Mouse (Mus musculus) hindbrain, embryonic 11.5 days (tissue): ENCODE results near the gene Hbp1. TPM values are rescaled to one million over a fixed set of nuclear protein-coding genes. Genes with fewer than 3 reads are reported as not detected.

Experiments used
- ATAC-seq: fragments of 200-750 bp; cut with Nextera tagmentation; 2 replicates; pipeline ENCODE4 v1.8.0; 2017; ENCODE audit warnings: mild to moderate bottlenecking, moderate TSS enrichment, moderate library complexity; ENCODE audit not compliant: low FRiP score
- DNase-seq: peaks from one replicate; pipeline ENCODE4 v3.0.0-alpha.2; 2015; ENCODE audit warnings: low spot score
- H3K27ac ChIP-seq: fragments of 300-500 bp; sonication (generic); 2 replicates; pipeline ENCODE4 v1.5.1; 2014; ENCODE audit warnings: mild to moderate bottlenecking, low read depth, low read length
- H3K27me3 ChIP-seq: fragments of 300-500 bp; sonication (generic); 2 replicates; pipeline ENCODE4 v1.6.1; 2014; ENCODE audit warnings: mild to moderate bottlenecking, low read length, moderate library complexity, mixed read lengths; ENCODE audit not compliant: control insufficient read depth, insufficient read depth
- H3K36me3 ChIP-seq: fragments of 300-500 bp; sonication (generic); 2 replicates; pipeline ENCODE4 v1.6.1; 2014; ENCODE audit warnings: mild to moderate bottlenecking, low read length, moderate library complexity, mixed read lengths; ENCODE audit not compliant: control insufficient read depth, insufficient read depth
- H3K4me1 ChIP-seq: fragments of 300-500 bp; sonication (generic); replicated peaks from 2 replicates; pipeline ENCODE4 v1.6.1; 2014; ENCODE audit warnings: low read length, mixed read lengths; ENCODE audit not compliant: control insufficient read depth, insufficient read depth
- H3K4me2 ChIP-seq: fragments of 300-500 bp; sonication (generic); replicated peaks from 2 replicates; pipeline ENCODE4 v1.6.1; 2014; ENCODE audit warnings: mild to moderate bottlenecking, low read depth, low read length
- H3K4me3 ChIP-seq: fragments of 300-500 bp; sonication (generic); 2 replicates; pipeline ENCODE4 v1.5.1; 2014; ENCODE audit warnings: low read depth, low read length
- H3K9ac ChIP-seq: fragments of 300-500 bp; sonication (generic); 2 replicates; pipeline ENCODE4 v1.6.1; 2014; ENCODE audit warnings: low read depth, low read length
- H3K9me3 ChIP-seq: fragments of 300-500 bp; sonication (generic); 2 replicates; pipeline ENCODE4 v1.6.1; 2016; ENCODE audit warnings: low read length; ENCODE audit not compliant: control insufficient read depth
- WGBS: fragments of 180-500 bp; shearing (Covaris S2); extraction: QIAGEN DNeasy Blood & Tissue Kit; methylation state at CpG from one replicate; pipeline ENCODE4 v1.1.7; 2014; 5-methylcytosine and 5-hydroxymethylcytosine counted together
- polyA plus RNA-seq: library from polyadenylated mRNA; unstranded; fragments of >200 nt; fragmentation: Nextera tagmentation; extraction: Ambion mirVana; gene quantifications from 2 replicates; pipeline ENCODE4 v1.2.1, GENCODE M21; 2014

Gene Hbp1
- polyA plus RNA-seq, 1 experiment from 2014 or later: 104 TPM

GRCm38 (mm10) chr12:31892771-31893170, 57.6 kb downstream of the Hbp1 start:
- Histone ChIP-seq H3K27ac (no peak overlapping the region), H3K27me3 (no peaks in the 10 kb centered on the region), H3K4me1 (no peaks in the 10 kb centered on the region), H3K9me3 (no peaks in the 10 kb centered on the region), H3K4me3 (no peak overlapping the region), H3K36me3 (no peaks in the 10 kb centered on the region), H3K9ac (no peak overlapping the region), H3K4me2 (no peak overlapping the region)
- DNase-seq: no peak
- 92% methylated on average over 7 of the region's 7 CpGs for WGBS
- no peak for ATAC-seq

- no peaks in the 10 kb centered on the region for H3K4me1 ChIP-seq
- no peaks in the 10 kb centered on the region for H3K36me3 ChIP-seq
- H3K9me3 ChIP-seq: no peaks in the 10 kb centered on the region
- H3K4me2 ChIP-seq: no peak overlapping the region
- no peaks in the 10 kb centered on the region for H3K27me3 ChIP-seq
- no peak overlapping the region for H3K27ac ChIP-seq
- ATAC-seq (no peak), DNase-seq (no peak)
- no peak overlapping the region for H3K9ac ChIP-seq
- H3K4me3 ChIP-seq: no peak overlapping the region
These were observed 58.3 kb downstream of the Hbp1 start for GRCm38 (mm10) chr12:31892079-31892478.

GRCm38 (mm10) chr12:31890685-31891084, 59.6 kb downstream of the Hbp1 start:
- DNase-seq: no peak
- ATAC-seq: no peak
- Histone ChIP-seq H3K27ac (no peak overlapping the region), H3K27me3 (no peaks in the 10 kb centered on the region), H3K4me2 (no peak overlapping the region), H3K4me3 (no peak overlapping the region), H3K4me1 (no peaks in the 10 kb centered on the region), H3K36me3 (no peaks in the 10 kb centered on the region), H3K9ac (no peak overlapping the region), H3K9me3 (no peaks in the 10 kb centered on the region)
- WGBS: 58% methylated on average over 6 of the region's 6 CpGs

DNA sequence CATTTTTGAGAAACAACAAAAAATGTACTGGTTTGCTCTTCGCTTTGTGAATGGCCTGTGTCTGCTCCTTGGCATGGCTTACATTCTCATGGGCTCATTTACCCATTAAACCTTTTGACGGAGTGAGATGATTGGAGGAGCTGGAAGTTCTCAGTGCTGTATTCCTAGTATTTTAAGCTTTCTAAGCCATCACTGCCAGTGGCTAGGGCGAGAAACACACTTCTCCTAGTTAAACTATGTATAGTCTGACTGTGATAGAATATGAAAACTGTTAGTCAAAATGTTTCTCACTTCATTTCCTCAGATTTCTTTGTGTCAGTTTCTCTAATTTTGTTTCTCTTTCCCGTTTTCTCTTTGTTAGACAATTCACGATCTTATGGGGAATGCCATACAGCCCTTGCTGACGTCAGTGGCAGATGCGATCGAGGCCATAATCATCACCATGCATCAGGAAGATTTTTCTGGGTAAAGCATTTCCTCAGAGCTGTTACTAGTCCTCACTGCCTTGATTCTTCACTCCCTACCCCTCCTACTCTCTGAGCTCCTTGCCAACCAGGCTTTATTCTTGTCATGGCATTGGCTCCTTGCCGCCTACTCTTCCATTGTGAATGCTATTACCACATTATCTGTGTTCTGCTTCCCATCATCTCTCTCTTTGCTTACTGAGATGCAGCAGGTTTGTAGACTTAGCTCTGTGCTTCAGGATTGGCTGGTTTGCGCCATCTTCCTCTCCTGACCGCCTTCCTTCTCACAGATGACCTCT, 64.3 kb downstream of the Hbp1 start:
- DNase-seq: no peak
- no peak overlapping the region for H3K4me3 ChIP-seq
- ATAC-seq: no peak
- no peak overlapping the region for H3K9ac ChIP-seq
- 94% methylated on average over 11 of the region's 11 CpGs for WGBS
- no peaks in the 10 kb centered on the region for H3K4me1 ChIP-seq
- no peak overlapping the region for H3K4me2 ChIP-seq
- no peak overlapping the region for H3K27ac ChIP-seq
- H3K9me3 ChIP-seq: no peaks in the 10 kb centered on the region
- no peaks in the 10 kb centered on the region for H3K27me3 ChIP-seq
- no peaks in the 10 kb centered on the region for H3K36me3 ChIP-seq

- Histone ChIP-seq H3K36me3 (no peaks in the 10 kb centered on the region), H3K4me3 (no peak overlapping the region), H3K27ac (no peak overlapping the region), H3K4me2 (no peak overlapping the region), H3K27me3 (no peaks in the 10 kb centered on the region), H3K4me1 (no peaks in the 10 kb centered on the region), H3K9me3 (no peaks in the 10 kb centered on the region), H3K9ac (no peak overlapping the region)
- ATAC-seq (no peak), DNase-seq (no peak)
- WGBS: 91% methylated on average over 4 of the region's 4 CpGs
These were observed 65.3 kb downstream of the Hbp1 start for GRCm38 (mm10) chr12:31885084-31885483.

- ATAC-seq: no peak
- H3K27me3 ChIP-seq: no peaks in the 10 kb centered on the region
- 88% methylated on average over 4 of the region's 4 CpGs for WGBS
These were observed 66.0 kb downstream of the Hbp1 start for GRCm38 (mm10) chr12:31884365-31884764.

DNA sequence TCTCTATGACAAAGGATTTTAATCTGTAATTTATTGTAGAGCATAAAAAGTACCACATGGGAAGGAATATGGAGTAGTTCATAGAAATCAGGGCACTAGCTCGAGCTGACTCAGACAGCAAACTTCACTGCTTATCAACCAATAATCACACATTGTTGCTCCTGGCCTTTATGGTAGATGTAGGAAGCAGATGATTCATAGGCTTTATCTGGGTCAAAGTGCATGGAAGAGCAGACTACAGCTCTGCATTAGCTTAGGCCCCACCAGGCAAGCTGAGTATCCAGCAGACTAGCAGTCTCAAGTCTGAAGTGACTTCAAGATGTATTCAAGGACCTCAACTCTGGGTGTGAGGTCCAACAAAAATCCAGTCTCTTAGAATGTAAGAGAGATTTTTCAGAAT, 67.6 kb downstream of the Hbp1 start:
- ATAC-seq (no peak), DNase-seq (no peak)
- no peak overlapping the region for H3K4me3 ChIP-seq
- H3K27me3 ChIP-seq: no peaks in the 10 kb centered on the region
- no peak overlapping the region for H3K9ac ChIP-seq
- H3K27ac ChIP-seq: no peak overlapping the region
- no peaks in the 10 kb centered on the region for H3K36me3 ChIP-seq
- H3K9me3 ChIP-seq: no peaks in the 10 kb centered on the region
- no peak overlapping the region for H3K4me2 ChIP-seq
- no peaks in the 10 kb centered on the region for H3K4me1 ChIP-seq
- WGBS: 82% methylated on average over 1 of the region's 1 CpGs

More at GRCm38 (mm10) chr12:31884365-31884764, 66.0 kb downstream of the Hbp1 start:
- Histone ChIP-seq H3K9me3 (no peaks in the 10 kb centered on the region), H3K27ac (no peak overlapping the region), H3K9ac (no peak overlapping the region), H3K4me1 (no peaks in the 10 kb centered on the region), H3K4me2 (no peak overlapping the region), H3K36me3 (no peaks in the 10 kb centered on the region), H3K4me3 (no peak overlapping the region)
- no peak for DNase-seq

DNA sequence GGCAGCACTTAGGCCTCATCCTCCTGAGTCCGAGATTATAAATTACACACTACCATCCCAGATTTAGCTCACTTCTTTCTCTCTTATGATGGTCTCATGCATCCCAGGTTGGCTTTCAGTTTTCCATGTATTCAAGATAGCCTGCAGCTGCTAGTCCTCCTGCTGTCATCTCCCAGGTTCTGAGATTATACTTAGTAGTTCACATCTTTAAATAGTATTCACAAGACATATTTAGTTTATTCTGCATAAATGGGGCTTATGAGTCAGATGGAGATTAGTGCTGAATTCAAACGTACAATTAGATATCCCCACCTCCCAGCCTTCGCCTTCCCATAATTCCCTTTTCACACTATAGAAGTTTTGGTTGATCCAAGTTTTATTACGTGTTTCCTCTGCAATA, 73.6 kb downstream of the Hbp1 start:
- no peaks in the 10 kb centered on the region for H3K36me3 ChIP-seq
- WGBS: 88% methylated on average over 4 of the region's 4 CpGs
- H3K9ac ChIP-seq: no peak overlapping the region
- ATAC-seq: no peak
- no peak overlapping the region for H3K27ac ChIP-seq
- no peak overlapping the region for H3K4me3 ChIP-seq
- no peaks in the 10 kb centered on the region for H3K9me3 ChIP-seq
- DNase-seq: no peak
- no peaks in the 10 kb centered on the region for H3K4me1 ChIP-seq
- H3K4me2 ChIP-seq: no peak overlapping the region
- no peaks in the 10 kb centered on the region for H3K27me3 ChIP-seq
